ENCODE assay signal across 12 mouse cellular contexts in the genomic region with DNA sequence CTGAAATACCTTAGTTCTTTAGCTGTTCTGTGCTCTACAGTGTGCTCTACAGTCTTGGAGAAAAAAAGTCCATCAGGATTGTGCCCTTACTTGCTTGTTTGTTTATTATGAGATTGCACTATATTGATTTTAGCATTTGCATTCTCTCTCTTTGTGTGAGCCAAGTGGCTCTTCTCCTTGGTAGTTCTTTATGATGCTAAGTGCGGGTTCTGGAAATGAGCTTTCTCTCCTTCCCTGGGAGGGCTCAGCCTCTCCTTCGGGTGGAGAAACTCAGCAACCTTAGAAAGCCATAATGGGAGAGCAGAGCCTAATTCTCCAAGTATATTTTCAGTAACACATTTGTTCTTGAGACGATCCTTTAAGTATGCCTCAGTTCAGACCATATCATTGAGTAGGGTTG. TPM values are rescaled to one million over a fixed set of nuclear protein-coding genes. Genes with fewer than 3 reads are reported as not detected.
A peak's percentile ranks its signal among the peaks of the same experiment; 100 is the strongest.
DNase-seq lines count a peak whose midpoint lies in the region; ATAC-seq lines count a peak whose summit lies in the region.
"Had no signal": no experiment of that assay in that cellular context is flagged by ENCODE, and none has a peak within 500 bp of the region (broad histone marks: within the 10 kb centered on the region; RNA-seq: fewer than 3 reads in every experiment).

No protein-coding gene starts in this region.

- 54% methylated on average over 3 of the region's 3 CpGs for WGBS in heart, embryonic 15.5 days
- 46% methylated on average over 3 of the region's 3 CpGs for WGBS in midbrain, embryonic 11.5 days
- WGBS in midbrain, embryonic 14.5 days: 46% methylated on average over 3 of the region's 3 CpGs
- 51% methylated on average over 3 of the region's 3 CpGs for WGBS in intestine, embryonic 16.5 days
- 58% methylated on average over 3 of the region's 3 CpGs for WGBS in stomach, embryonic 15.5 days

- H3K36me3 ChIP-seq in heart, embryonic 15.5 days: no peaks in the 10 kb centered on the region
- H3K36me3 ChIP-seq in midbrain, embryonic 11.5 days (ENCODE audit: control insufficient read depth, insufficient read depth, low read length): no peaks in the 10 kb centered on the region
- no peaks in the 10 kb centered on the region for H3K36me3 ChIP-seq in midbrain, embryonic 14.5 days (ENCODE audit: control insufficient read depth, insufficient read depth, low read length)
- H3K36me3 ChIP-seq in intestine, embryonic 16.5 days (ENCODE audit: control insufficient read depth, insufficient read depth, low read length): no peaks in the 10 kb centered on the region
- no peaks in the 10 kb centered on the region for H3K36me3 ChIP-seq in stomach, embryonic 15.5 days

- H3K9me3 ChIP-seq in heart, embryonic 15.5 days (replicated peaks): no peaks in the 10 kb centered on the region
- no peaks in the 10 kb centered on the region for H3K9me3 ChIP-seq in midbrain, embryonic 11.5 days (ENCODE audit: control insufficient read depth, low read length)
- no peaks in the 10 kb centered on the region for H3K9me3 ChIP-seq in midbrain, embryonic 14.5 days (ENCODE audit: control insufficient read depth, low read length)
- no peaks in the 10 kb centered on the region for H3K9me3 ChIP-seq in intestine, embryonic 16.5 days (ENCODE audit: control insufficient read depth, low read length)
- no peaks in the 10 kb centered on the region for H3K9me3 ChIP-seq in stomach, embryonic 15.5 days

- no peak overlapping the region for H3K4me3 ChIP-seq in heart, embryonic 15.5 days
- no peak overlapping the region for H3K4me3 ChIP-seq in midbrain, embryonic 11.5 days (ENCODE audit: low read depth, low read length)
- no peak overlapping the region for H3K4me3 ChIP-seq in midbrain, embryonic 14.5 days (replicated peaks; ENCODE audit: low read depth, low read length)
- H3K4me3 ChIP-seq in intestine, embryonic 16.5 days (ENCODE audit: low read length): no peak overlapping the region
- H3K4me3 ChIP-seq in stomach, embryonic 15.5 days (replicated peaks): no peak overlapping the region
- H3K4me3 ChIP-seq: left cerebral cortex, adult 2 months had no signal

- H3K27me3 ChIP-seq in heart, embryonic 15.5 days: no peaks in the 10 kb centered on the region
- H3K27me3 ChIP-seq in midbrain, embryonic 11.5 days (ENCODE audit: control insufficient read depth, insufficient read depth, low read length): no peaks in the 10 kb centered on the region
- no peaks in the 10 kb centered on the region for H3K27me3 ChIP-seq in midbrain, embryonic 14.5 days (ENCODE audit: control insufficient read depth, insufficient read depth, low read length)
- H3K27me3 ChIP-seq in intestine, embryonic 16.5 days (replicated peaks; ENCODE audit: control insufficient read depth, insufficient read depth, low read length): no peaks in the 10 kb centered on the region
- no peaks in the 10 kb centered on the region for H3K27me3 ChIP-seq in stomach, embryonic 15.5 days (replicated peaks)

- no peak for DNase-seq in heart, postnatal 14 days
- DNase-seq in midbrain, embryonic 11.5 days (ENCODE audit: low spot score, missing footprints): peak; percentile 67
- DNase-seq in midbrain, embryonic 14.5 days: no peak
- DNase-seq in cerebellum, postnatal 4 days (ENCODE audit: low spot score in 2 of 2): no peak
- no peak for DNase-seq in kidney, adult 8-10 months
- DNase-seq: lung, adult 18-20 months had no signal

- no peak for ATAC-seq in heart, embryonic 15.5 days (replicated peaks; ENCODE audit: insufficient number of reproducible peaks, insufficient read depth, low FRiP score, low read depth)
- no peak for ATAC-seq in midbrain, embryonic 11.5 days (ENCODE audit: low FRiP score)
- ATAC-seq in midbrain, embryonic 14.5 days (ENCODE audit: low FRiP score, low TSS enrichment): no peak
- no peak for ATAC-seq in intestine, embryonic 16.5 days
- no peak for ATAC-seq in stomach, embryonic 15.5 days (ENCODE audit: insufficient read depth, low FRiP score, low read depth)
- ATAC-seq: CD4-positive, CD25-positive, alpha-beta regulatory T cell, adult 4 months had no signal

- intact Hi-C loops in heart, postnatal 14 days (cut with DNase I): no loop called here

- no peak overlapping the region for H3K9ac ChIP-seq in heart, embryonic 15.5 days
- no peak overlapping the region for H3K9ac ChIP-seq in midbrain, embryonic 11.5 days (ENCODE audit: low read length)
- no peak overlapping the region for H3K9ac ChIP-seq in midbrain, embryonic 14.5 days (replicated peaks; ENCODE audit: low read length)
- no peak overlapping the region for H3K9ac ChIP-seq in intestine, embryonic 16.5 days (ENCODE audit: low read depth, low read length)
- no peak overlapping the region for H3K9ac ChIP-seq in stomach, embryonic 15.5 days

- peaks cover 31% of the 10 kb centered on the region for H3K4me1 ChIP-seq in heart, embryonic 15.5 days (replicated peaks)
- peaks cover 12% of the 10 kb centered on the region for H3K4me1 ChIP-seq in midbrain, embryonic 11.5 days (ENCODE audit: control insufficient read depth, insufficient read depth, low read length)
- H3K4me1 ChIP-seq in midbrain, embryonic 14.5 days (ENCODE audit: control insufficient read depth, insufficient read depth, low read length): peaks cover 20% of the 10 kb centered on the region
- H3K4me1 ChIP-seq in intestine, embryonic 16.5 days (ENCODE audit: control insufficient read depth, insufficient read depth, low read length): peaks cover 25% of the 10 kb centered on the region
- peaks cover 10% of the 10 kb centered on the region; the same call in 1 of the 2 replicates for H3K4me1 ChIP-seq in stomach, embryonic 15.5 days

- H3K4me2 ChIP-seq in heart, embryonic 15.5 days: peak overlapping the region; percentile 36; the same call in 1 of the 2 replicates
- no peak overlapping the region; the same call in 1 of the 2 replicates for H3K4me2 ChIP-seq in midbrain, embryonic 11.5 days
- H3K4me2 ChIP-seq in midbrain, embryonic 14.5 days (ENCODE audit: low read length): no peak overlapping the region
- 0 out of 2 replicates have a peak overlapping the region, but pooled peaks have one; percentile 20 for H3K4me2 ChIP-seq in intestine, embryonic 16.5 days (ENCODE audit: low read depth, low read length)
- peak overlapping the region; percentile 17 for H3K4me2 ChIP-seq in stomach, embryonic 15.5 days

- H3K27ac ChIP-seq in heart, embryonic 15.5 days: no peak overlapping the region
- H3K27ac ChIP-seq in midbrain, embryonic 11.5 days (ENCODE audit: low read depth, low read length): no peak overlapping the region
- H3K27ac ChIP-seq in midbrain, embryonic 14.5 days (replicated peaks; ENCODE audit: low read depth, low read length): no peak overlapping the region
- H3K27ac ChIP-seq in intestine, embryonic 16.5 days (ENCODE audit: low read length): peak overlapping the region; percentile 19; the same call in 1 of the 2 replicates
- peak overlapping the region; percentile 19; the same call in 1 of the 2 replicates for H3K27ac ChIP-seq in stomach, embryonic 15.5 days
- H3K27ac ChIP-seq: kidney, postnatal 0 days; left cerebral cortex, adult 2 months had no signal

RNA-seq across cellular contexts. Expression of a gene that starts 3.0 kb away (rescaled TPM):
- 168 and 183 TPM in 2 replicates for polyA plus RNA-seq in heart, embryonic 15.5 days (2015; fragmentation: Nextera tagmentation; extraction: Ambion mirVana)
- total RNA-seq in heart, postnatal 14 days (2021): 100 to 1,000 TPM; 166 to 183 TPM
- 85.7 and 88.6 TPM in 2 replicates for polyA plus RNA-seq in midbrain, embryonic 11.5 days (2014; fragmentation: Nextera tagmentation; extraction: Ambion mirVana)
- polyA plus RNA-seq in midbrain, embryonic 14.5 days (2014; fragmentation: Nextera tagmentation; extraction: Ambion mirVana): 47.7 and 54.1 TPM in 2 replicates
- 120 and 124 TPM in 2 replicates for polyA plus RNA-seq in intestine, embryonic 16.5 days (2015; fragmentation: Nextera tagmentation; extraction: Ambion mirVana)
- polyA plus RNA-seq in stomach, embryonic 15.5 days (2015; fragmentation: Nextera tagmentation; extraction: Ambion mirVana): 150 and 155 TPM in 2 replicates

Comparison
In these comparisons a context has a peak if more than half of its experiments do, and no peak if none do; other contexts are left out.
1. H3K27ac ChIP-seq: peak in intestine, embryonic 16.5 days (single experiment) and stomach, embryonic 15.5 days (single experiment); none in heart, embryonic 15.5 days (single experiment), midbrain, embryonic 11.5 days (single experiment) and midbrain, embryonic 14.5 days (single experiment).
2. H3K4me2 ChIP-seq: peak in heart, embryonic 15.5 days (single experiment), intestine, embryonic 16.5 days (single experiment) and stomach, embryonic 15.5 days (single experiment); none in midbrain, embryonic 11.5 days (single experiment) and midbrain, embryonic 14.5 days (single experiment).